In the genomic region with DNA sequence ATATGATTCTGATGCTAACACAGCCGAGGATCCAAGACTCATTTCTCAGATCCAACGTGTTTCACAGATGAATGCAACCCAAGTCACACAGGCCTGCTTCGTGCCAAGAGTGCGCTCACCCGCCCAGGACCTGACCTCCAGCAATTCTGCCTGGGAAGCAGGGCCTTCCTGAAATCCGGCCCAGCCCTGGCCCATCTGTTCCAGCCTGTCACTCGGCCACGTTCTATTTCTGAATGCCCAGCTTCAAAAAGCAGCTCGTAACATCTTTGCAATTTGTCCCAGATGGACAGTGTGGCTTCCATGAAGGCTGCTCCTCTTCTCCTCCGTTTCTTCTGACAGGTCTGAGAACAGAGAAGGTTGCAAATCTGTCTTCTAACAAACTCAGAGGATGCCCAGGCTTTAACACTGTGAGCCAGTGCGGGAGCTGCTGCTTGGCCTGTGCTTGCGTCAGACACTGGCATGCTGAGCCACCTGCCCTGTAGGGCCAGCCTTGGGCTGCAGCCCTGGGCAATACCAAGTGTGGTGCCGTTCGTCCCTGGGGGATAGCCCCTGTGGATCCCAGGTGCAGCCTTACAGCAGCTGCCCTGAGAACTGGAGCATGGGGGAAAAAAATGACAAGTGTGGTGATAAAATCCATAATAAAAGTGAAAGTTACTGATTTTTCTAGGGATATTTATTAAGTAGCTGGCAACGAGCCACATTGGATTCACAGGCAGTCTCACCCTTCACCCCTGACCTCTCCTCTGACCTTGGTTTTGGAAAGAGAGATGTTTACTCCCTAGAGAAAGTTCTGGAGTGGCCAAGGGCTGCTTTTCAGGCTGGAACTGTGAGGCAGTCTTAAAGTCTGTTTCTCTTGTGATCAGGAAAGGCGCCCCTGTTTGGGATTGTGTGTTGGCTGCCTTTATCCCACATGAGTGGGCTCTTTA, we compare ENCODE assay signal across 8 mouse cellular contexts.
DNase-seq lines count a peak whose midpoint lies in the region; ATAC-seq and TF ChIP-seq lines count a peak whose summit lies in the region.

No protein-coding gene starts in this region.

- peak overlapping the region; percentile 40 for H3K27ac ChIP-seq in left cerebral cortex, adult 2 months
- H3K27ac ChIP-seq in cortical plate, adult 2 months (ENCODE audit: insufficient read depth, low read length) = 0 out of 2 replicates have a peak overlapping the region, but pooled peaks have one; percentile 34
- peak overlapping the region; percentile 43 for H3K27ac ChIP-seq in midbrain, embryonic 16.5 days (ENCODE audit: low read length)

- no peak for ATAC-seq in midbrain, embryonic 16.5 days
- no peak for ATAC-seq in CD4-positive, CD25-positive, alpha-beta regulatory T cell, adult 4 months

- no peak for TF ChIP-seq CTCF in left cerebral cortex, adult 2 months (IDR thresholded peaks at IDR 0.05)
- TF ChIP-seq CTCF in cortical plate, adult 2 months (IDR thresholded peaks at IDR 0.05; ENCODE audit: extremely low read depth, insufficient read depth, low read length) = no peak

- peak in 1 of 2 experiments; percentile 13 for DNase-seq in left cerebral cortex, adult 2 months (ENCODE audit: extremely low spot score in 1 of 2, low spot score in 2 of 2)
- no peak for DNase-seq in left cerebral cortex, adult 11 months (ENCODE audit: low spot score)
- peak; percentile 83 for DNase-seq in heart, postnatal 10 days
- DNase-seq in kidney, postnatal 36 days = peak; percentile 82
- no peak for DNase-seq in spleen, adult 18-20 months

- TF ChIP-seq POLR2A in cortical plate, adult 2 months (IDR thresholded peaks at IDR 0.05; ENCODE audit: extremely low read depth, insufficient read depth, low read length) = no peak

- H3K36me3 ChIP-seq in midbrain, embryonic 16.5 days (ENCODE audit: control insufficient read depth, insufficient read depth, low read length) = no peaks in the 10 kb centered on the region

- H3K4me2 ChIP-seq in midbrain, embryonic 16.5 days (ENCODE audit: low read length) = no peak overlapping the region

- peaks cover 2% of the 10 kb centered on the region; the same call in 1 of the 2 replicates for H3K4me1 ChIP-seq in cortical plate, adult 2 months (ENCODE audit: control insufficient read depth, insufficient read depth, low read length)
- peaks cover 8% of the 10 kb centered on the region; the same call in 1 of the 2 replicates for H3K4me1 ChIP-seq in midbrain, embryonic 16.5 days (ENCODE audit: control insufficient read depth, insufficient read depth, low read length)

- no peak overlapping the region for H3K9ac ChIP-seq in midbrain, embryonic 16.5 days (ENCODE audit: low read depth, low read length)

- H3K27me3 ChIP-seq in midbrain, embryonic 16.5 days (ENCODE audit: control insufficient read depth, insufficient read depth, low read depth, low read length) = no peaks in the 10 kb centered on the region

- intact Hi-C loops in left cerebral cortex, adult 2 months (cut with DNase I) = no loop called here
- intact Hi-C loops in heart, postnatal 10 days (cut with DNase I) = no loop called here

- 51% methylated on average over 16 of the region's 16 CpGs for WGBS in midbrain, embryonic 16.5 days

- H3K9me3 ChIP-seq in midbrain, embryonic 16.5 days (replicated peaks; ENCODE audit: control insufficient read depth, low read length, poor library complexity, severe bottlenecking) = no peaks in the 10 kb centered on the region

- no peak overlapping the region for H3K4me3 ChIP-seq in left cerebral cortex, adult 2 months
- no peak overlapping the region for H3K4me3 ChIP-seq in cortical plate, adult 2 months (ENCODE audit: insufficient read depth, low read length)
- H3K4me3 ChIP-seq in midbrain, embryonic 16.5 days (ENCODE audit: low read depth, low read length) = no peak overlapping the region

Comparison
In these comparisons a context has a peak if more than half of its experiments do, and no peak if none do; other contexts are left out.
1. DNase-seq: peak in heart, postnatal 10 days (2 of 2) and kidney, postnatal 36 days (2 of 2); none in left cerebral cortex, adult 11 months (single experiment) and spleen, adult 18-20 months (0 of 2).
2. Peak in every context shown above with its lines, with median percentiles within 50 percentile points of each other: H3K27ac ChIP-seq.